Mouse (Mus musculus) C2C12 (cell line): ENCODE measurements around the gene Tbk1.

Experiments used
- CEBPB ChIP-seq: IDR thresholded peaks from one replicate; pipeline ENCODE4 v1.6.1; 2011; ENCODE audit warnings: low read depth, mild to moderate bottlenecking, control low read depth, moderate library complexity
- CTCF ChIP-seq: IDR thresholded peaks from one replicate; pipeline ENCODE4 v1.5.1; 2011; ENCODE audit not compliant: control insufficient read depth, insufficient read depth, insufficient read length
- FOSL1 ChIP-seq: IDR thresholded peaks from one replicate; pipeline ENCODE4 v1.8.0; 2011; ENCODE audit warnings: mild to moderate bottlenecking, low read length; ENCODE audit not compliant: poor library complexity, insufficient read depth, severe bottlenecking
- MAX ChIP-seq: IDR thresholded peaks from one replicate; pipeline ENCODE4 v1.6.1; 2011; ENCODE audit warnings: mild to moderate bottlenecking, control low read depth
- MYOD1 ChIP-seq: IDR thresholded peaks from one replicate; pipeline ENCODE4 v1.6.1; 2011; ENCODE audit warnings: low read depth; ENCODE audit not compliant: control insufficient read depth, insufficient read length
- MYOG ChIP-seq: IDR thresholded peaks from one replicate; pipeline ENCODE4 v1.6.1; 2011; ENCODE audit not compliant: control insufficient read depth, insufficient read length; ENCODE audit errors: extremely low read depth
- USF1 ChIP-seq: IDR thresholded peaks from one replicate; pipeline ENCODE4 v1.6.1; 2011; ENCODE audit warnings: low read depth, mild to moderate bottlenecking, control low read depth, moderate library complexity

DNA sequence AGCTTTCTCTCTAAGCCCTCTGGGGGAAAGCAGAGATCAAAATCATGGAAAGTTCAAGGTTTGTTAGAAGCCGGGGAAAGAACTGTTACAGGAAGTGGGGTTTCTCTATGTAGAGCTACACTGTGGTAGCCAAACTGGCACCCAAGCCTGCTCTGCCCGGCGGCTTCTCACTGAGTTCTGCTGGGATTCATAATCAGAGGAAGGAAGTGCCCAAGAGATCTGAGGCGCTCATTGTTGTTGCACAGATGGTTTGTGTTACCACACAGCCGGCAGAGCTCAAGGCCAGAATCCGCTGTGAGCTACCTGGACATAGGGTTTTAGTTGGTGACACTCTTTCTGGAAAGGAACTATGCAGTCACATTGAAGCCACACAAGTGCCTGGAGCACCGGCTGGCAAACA is 88.6 kb downstream of the Tbk1 start:
- TF ChIP-seq MYOG: no peak
- no peak for TF ChIP-seq CTCF
- TF ChIP-seq MAX: no peak
- TF ChIP-seq CEBPB: no peak
- TF ChIP-seq MYOD1: no peak
- no peak for TF ChIP-seq USF1
- no peak for TF ChIP-seq FOSL1
